Mouse (Mus musculus) intestine, embryonic 15.5 days (tissue): ENCODE results near the gene Muc13. TPM values are rescaled to one million over a fixed set of nuclear protein-coding genes. Genes with fewer than 3 reads are reported as not detected.

Experiments used
- ATAC-seq: fragments of 200-750 bp; cut with Nextera tagmentation; 2 replicates; pipeline ENCODE4 v1.8.0; 2017; ENCODE audit warnings: moderate TSS enrichment, moderate library complexity
- H3K27ac ChIP-seq: fragments of 300-500 bp; sonication (generic); 2 replicates; pipeline ENCODE4 v1.5.1; 2015; ENCODE audit warnings: mild to moderate bottlenecking, inconsistent platforms
- H3K27me3 ChIP-seq: fragments of 300-500 bp; sonication (generic); replicated peaks from 2 replicates; pipeline ENCODE4 v1.6.1; 2015; ENCODE audit warnings: inconsistent platforms
- H3K36me3 ChIP-seq: fragments of 300-500 bp; sonication (generic); 2 replicates; pipeline ENCODE4 v1.6.1; 2015; ENCODE audit warnings: inconsistent platforms
- H3K4me1 ChIP-seq: fragments of 300-500 bp; sonication (generic); replicated peaks from 2 replicates; pipeline ENCODE4 v1.6.1; 2015; ENCODE audit warnings: inconsistent platforms
- H3K4me2 ChIP-seq: fragments of 300-500 bp; sonication (generic); replicated peaks from 2 replicates; pipeline ENCODE4 v1.6.1; 2015; ENCODE audit warnings: mild to moderate bottlenecking, inconsistent platforms
- H3K4me3 ChIP-seq: fragments of 300-500 bp; sonication (generic); replicated peaks from 2 replicates; pipeline ENCODE4 v1.5.1; 2015; ENCODE audit warnings: inconsistent platforms
- H3K9ac ChIP-seq: fragments of 300-500 bp; sonication (generic); 2 replicates; pipeline ENCODE4 v1.6.1; 2015; ENCODE audit warnings: inconsistent platforms
- H3K9me3 ChIP-seq: fragments of 300-500 bp; sonication (generic); 2 replicates; pipeline ENCODE4 v1.6.1; 2016; ENCODE audit warnings: inconsistent platforms
- WGBS: fragments of 180-500 bp; shearing (Covaris S2); methylation state at CpG from one replicate; pipeline ENCODE4 v1.1.7; 2015; 5-methylcytosine and 5-hydroxymethylcytosine counted together
- polyA plus RNA-seq: library from polyadenylated mRNA; unstranded; fragments of >200 nt; fragmentation: Nextera tagmentation; extraction: Ambion mirVana; gene quantifications from 2 replicates; pipeline ENCODE4 v1.2.1, GENCODE M21; 2015

Muc13 gene
- 209 and 261 TPM in 2 replicates for polyA plus RNA-seq

GRCm38 (mm10) chr16:33793846-33794791, at the start of gene Muc13:
Muc13 (plus strand) TSS chr16:33794037.
- Histone ChIP-seq H3K4me3 (peak within 1 kb of the TSS; percentile 29), H3K4me1 (0 out of 2 replicates have a peak, but pooled peaks cover 3% of the 10 kb centered on the region), H3K27ac (peak within 1 kb of the TSS; percentile 49), H3K4me2 (peak within 1 kb of the TSS; percentile 15), H3K9ac (peak within 1 kb of the TSS; percentile 26; the same call in 1 of the 2 replicates), H3K36me3 (no peaks in the 10 kb centered on the region), H3K9me3 (no peaks in the 10 kb centered on the region), H3K27me3 (no peaks in the 10 kb centered on the region)
- WGBS, result 64% methylated on average over 10 of the region's 10 CpGs
- peak; percentile 90 for ATAC-seq

- Histone ChIP-seq H3K4me3 (no peak overlapping the region), H3K4me1 (peaks cover 5% of the 10 kb centered on the region; the same call in 1 of the 2 replicates), H3K36me3 (no peaks in the 10 kb centered on the region), H3K27me3 (no peaks in the 10 kb centered on the region), H3K4me2 (no peak overlapping the region), H3K27ac (no peak overlapping the region), H3K9me3 (no peaks in the 10 kb centered on the region), H3K9ac (no peak overlapping the region)
- WGBS, result 54% methylated on average over 7 of the region's 7 CpGs
- ATAC-seq, result peak; percentile 59
Observed at GRCm38 (mm10) chr16:33744622-33745419, 49.0 kb upstream of the Muc13 start.

GRCm38 (mm10) chr16:33745457-33745856, 48.4 kb upstream of the Muc13 start:
- ATAC-seq, result peak; percentile 78
- Histone ChIP-seq H3K27me3 (no peaks in the 10 kb centered on the region), H3K4me2 (no peak overlapping the region), H3K9ac (no peak overlapping the region), H3K27ac (no peak overlapping the region), H3K4me3 (no peak overlapping the region), H3K9me3 (no peaks in the 10 kb centered on the region), H3K36me3 (no peaks in the 10 kb centered on the region), H3K4me1 (peaks cover under 1% of the 10 kb centered on the region; the same call in 1 of the 2 replicates)
- WGBS, result 73% methylated on average over 7 of the region's 7 CpGs

- H3K4me2 ChIP-seq, result no peak overlapping the region
- 75% methylated on average over 10 of the region's 10 CpGs for WGBS
- ATAC-seq, result no peak
- H3K4me3 ChIP-seq, result no peak overlapping the region
- H3K4me1 ChIP-seq, result no peaks in the 10 kb centered on the region
- H3K27me3 ChIP-seq, result no peaks in the 10 kb centered on the region
- no peaks in the 10 kb centered on the region for H3K9me3 ChIP-seq
- no peak overlapping the region for H3K9ac ChIP-seq
- H3K27ac ChIP-seq, result no peak overlapping the region
- no peaks in the 10 kb centered on the region for H3K36me3 ChIP-seq
Observed at GRCm38 (mm10) chr16:33746074-33746676, 47.7 kb upstream of the Muc13 start.

- Histone ChIP-seq H3K27me3 (no peaks in the 10 kb centered on the region), H3K9me3 (no peaks in the 10 kb centered on the region), H3K9ac (no peak overlapping the region), H3K36me3 (no peaks in the 10 kb centered on the region), H3K27ac (no peak overlapping the region), H3K4me3 (no peak overlapping the region), H3K4me2 (no peak overlapping the region), H3K4me1 (no peaks in the 10 kb centered on the region)
- ATAC-seq, result 0 out of 2 replicates have a peak, but pooled peaks have one; percentile 18
- 51% methylated on average over 7 of the region's 7 CpGs for WGBS
Observed at GRCm38 (mm10) chr16:33747346-33747954, 46.4 kb upstream of the Muc13 start.

GRCm38 (mm10) chr16:33747994-33748393, 45.8 kb upstream of the Muc13 start:
- H3K4me2 ChIP-seq, result no peak overlapping the region
- H3K4me3 ChIP-seq, result no peak overlapping the region
- no peak for ATAC-seq
- H3K27ac ChIP-seq, result no peak overlapping the region
- no peaks in the 10 kb centered on the region for H3K4me1 ChIP-seq
- no peaks in the 10 kb centered on the region for H3K9me3 ChIP-seq
- WGBS, result 88% methylated on average over 2 of the region's 2 CpGs
- no peaks in the 10 kb centered on the region for H3K27me3 ChIP-seq
- no peak overlapping the region for H3K9ac ChIP-seq
- H3K36me3 ChIP-seq, result no peaks in the 10 kb centered on the region

GRCm38 (mm10) chr16:33751152-33751551, 42.7 kb upstream of the Muc13 start:
- no peaks in the 10 kb centered on the region for H3K4me1 ChIP-seq
- 30% methylated on average over 13 of the region's 13 CpGs for WGBS
- peak overlapping the region; percentile 67 for H3K27ac ChIP-seq

GRCm38 (mm10) chr16:33751590-33751989, 42.2 kb upstream of the Muc13 start:
- no peaks in the 10 kb centered on the region for H3K4me1 ChIP-seq
- H3K36me3 ChIP-seq, result peaks cover 9% of the 10 kb centered on the region; the same call in 1 of the 2 replicates
- H3K27ac ChIP-seq, result peak overlapping the region; percentile 67
- peak overlapping the region; percentile 41 for H3K4me2 ChIP-seq
- no peaks in the 10 kb centered on the region for H3K27me3 ChIP-seq
- peak; percentile 21; the same call in 1 of the 2 replicates for ATAC-seq
- H3K9me3 ChIP-seq, result no peaks in the 10 kb centered on the region
- 58% methylated on average over 12 of the region's 12 CpGs for WGBS
- peak overlapping the region; percentile 17; the same call in 1 of the 2 replicates for H3K4me3 ChIP-seq
- H3K9ac ChIP-seq, result no peak overlapping the region

More at GRCm38 (mm10) chr16:33751152-33751551, 42.7 kb upstream of the Muc13 start:
- peak overlapping the region; percentile 41 for H3K4me2 ChIP-seq
- peaks cover 6% of the 10 kb centered on the region; the same call in 1 of the 2 replicates for H3K36me3 ChIP-seq
- H3K9me3 ChIP-seq, result no peaks in the 10 kb centered on the region
- H3K4me3 ChIP-seq, result peak overlapping the region; percentile 17
- H3K27me3 ChIP-seq, result no peaks in the 10 kb centered on the region
- peak; percentile 66 for ATAC-seq
- H3K9ac ChIP-seq, result no peak overlapping the region; the same call in 1 of the 2 replicates

GRCm38 (mm10) chr16:33752904-33753578, 40.8 kb upstream of the Muc13 start:
- ATAC-seq, result peak; percentile 87
- H3K27ac ChIP-seq, result peak overlapping the region; percentile 87
- H3K9me3 ChIP-seq, result no peaks in the 10 kb centered on the region
- peak overlapping the region; percentile 24; the same call in 1 of the 2 replicates for H3K4me2 ChIP-seq
- H3K4me3 ChIP-seq, result no peak overlapping the region
- no peaks in the 10 kb centered on the region for H3K4me1 ChIP-seq
- peaks cover 9% of the 10 kb centered on the region; the same call in 1 of the 2 replicates for H3K36me3 ChIP-seq
- H3K9ac ChIP-seq, result 0 out of 2 replicates have a peak overlapping the region, but pooled peaks have one; percentile 8
- no peaks in the 10 kb centered on the region for H3K27me3 ChIP-seq
- 62% methylated on average over 8 of the region's 8 CpGs for WGBS

GRCm38 (mm10) chr16:33755293-33755692, 38.5 kb upstream of the Muc13 start:
- Histone ChIP-seq H3K36me3 (peaks cover 9% of the 10 kb centered on the region; the same call in 1 of the 2 replicates), H3K9ac (no peak overlapping the region), H3K9me3 (no peaks in the 10 kb centered on the region), H3K4me3 (no peak overlapping the region), H3K27me3 (no peaks in the 10 kb centered on the region), H3K4me2 (no peak overlapping the region), H3K27ac (no peak overlapping the region), H3K4me1 (no peaks in the 10 kb centered on the region)
- ATAC-seq, result no peak
- WGBS, result 86% methylated on average over 8 of the region's 8 CpGs

GRCm38 (mm10) chr16:33755961-33756360, 37.9 kb upstream of the Muc13 start:
- Histone ChIP-seq H3K4me2 (no peak overlapping the region), H3K27me3 (no peaks in the 10 kb centered on the region), H3K4me1 (peaks cover 5% of the 10 kb centered on the region; the same call in 1 of the 2 replicates), H3K9me3 (no peaks in the 10 kb centered on the region), H3K4me3 (no peak overlapping the region), H3K36me3 (peaks cover 14% of the 10 kb centered on the region; the same call in 1 of the 2 replicates), H3K9ac (no peak overlapping the region), H3K27ac (no peak overlapping the region)
- no peak for ATAC-seq
- WGBS, result 57% methylated on average over 16 of the region's 16 CpGs
